Mouse (Mus musculus) lung, embryonic 15.5 days (tissue): ENCODE results near the gene Mest. TPM values are rescaled to one million over a fixed set of nuclear protein-coding genes. Genes with fewer than 3 reads are reported as not detected.

Experiments
- ATAC-seq: fragments of 200-750 bp; cut with Nextera tagmentation; 2 replicates; pipeline ENCODE4 v1.8.0; 2017; ENCODE audit warnings: moderate number of reproducible peaks, borderline replicate concordance; ENCODE audit not compliant: low FRiP score, low TSS enrichment; ENCODE audit errors: extremely low read depth
- H3K27ac ChIP-seq: fragments of 300-500 bp; sonication (generic); 2 replicates; pipeline ENCODE4 v1.5.1; 2015; ENCODE audit warnings: moderate library complexity, mild to moderate bottlenecking, inconsistent platforms
- H3K27me3 ChIP-seq: fragments of 300-500 bp; sonication (generic); 2 replicates; pipeline ENCODE4 v1.6.1; 2015; ENCODE audit warnings: inconsistent platforms
- H3K36me3 ChIP-seq: fragments of 300-500 bp; sonication (generic); 2 replicates; pipeline ENCODE4 v1.6.1; 2015; ENCODE audit warnings: inconsistent platforms
- H3K4me1 ChIP-seq: fragments of 300-500 bp; sonication (generic); 2 replicates; pipeline ENCODE4 v1.6.1; 2015; ENCODE audit warnings: inconsistent platforms
- H3K4me2 ChIP-seq: fragments of 300-500 bp; sonication (generic); 2 replicates; pipeline ENCODE4 v1.6.1; 2015; ENCODE audit warnings: inconsistent platforms, mild to moderate bottlenecking, moderate library complexity
- H3K4me3 ChIP-seq: fragments of 300-500 bp; sonication (generic); 2 replicates; pipeline ENCODE4 v1.5.1; 2015; ENCODE audit warnings: mild to moderate bottlenecking, inconsistent platforms
- H3K9ac ChIP-seq: fragments of 300-500 bp; sonication (generic); 2 replicates; pipeline ENCODE4 v1.6.1; 2015; ENCODE audit warnings: inconsistent platforms
- H3K9me3 ChIP-seq: fragments of 300-500 bp; sonication (generic); 2 replicates; pipeline ENCODE4 v1.6.1; 2016; ENCODE audit warnings: inconsistent platforms
- WGBS: fragments of 180-500 bp; shearing (Covaris S2); methylation state at CpG from one replicate; pipeline ENCODE4 v1.1.7; 2015; 5-methylcytosine and 5-hydroxymethylcytosine counted together
- polyA plus RNA-seq: library from polyadenylated mRNA; unstranded; fragments of >200 nt; fragmentation: Nextera tagmentation; extraction: Ambion mirVana; gene quantifications from 2 replicates; pipeline ENCODE4 v1.2.1, GENCODE M21; 2015

Gene Mest
- polyA plus RNA-seq = 1,436 and 1,497 TPM in 2 replicates

DNA sequence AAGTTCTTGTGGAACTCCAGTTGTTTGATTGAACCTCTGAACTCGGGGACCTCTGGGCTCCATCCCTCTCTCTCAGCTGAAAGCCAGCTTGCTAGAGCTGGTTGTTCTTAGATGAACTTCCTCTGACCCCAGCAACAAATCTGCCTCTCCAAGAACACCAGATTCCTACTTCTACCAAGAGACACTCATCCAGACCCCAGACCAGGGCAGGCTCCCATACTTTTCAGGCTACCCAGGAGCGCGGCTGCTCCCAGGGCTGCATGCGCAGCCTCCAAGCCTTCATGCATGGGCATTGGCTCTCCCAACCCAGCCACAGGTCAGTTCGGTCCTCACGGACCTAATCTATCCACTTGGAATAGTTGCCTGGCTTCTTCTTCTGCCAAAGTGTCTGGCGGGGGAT is at the start of gene Mest:
Gene Mest (plus strand): TSS at position 217 of the 400 bp plus-strand sequence.
- no peaks in the 10 kb centered on the region for H3K9me3 ChIP-seq
- no peak within 1 kb of the TSS for H3K4me2 ChIP-seq
- no peak within 1 kb of the TSS for H3K9ac ChIP-seq
- H3K4me3 ChIP-seq = no peak within 1 kb of the TSS
- H3K27me3 ChIP-seq = no peaks in the 10 kb centered on the region
- H3K27ac ChIP-seq = no peak within 1 kb of the TSS
- ATAC-seq = no peak
- H3K4me1 ChIP-seq = peaks cover 21% of the 10 kb centered on the region; the same call in 1 of the 2 replicates
- 60% methylated on average over 7 of the region's 7 CpGs for WGBS
- no peaks in the 10 kb centered on the region for H3K36me3 ChIP-seq

DNA sequence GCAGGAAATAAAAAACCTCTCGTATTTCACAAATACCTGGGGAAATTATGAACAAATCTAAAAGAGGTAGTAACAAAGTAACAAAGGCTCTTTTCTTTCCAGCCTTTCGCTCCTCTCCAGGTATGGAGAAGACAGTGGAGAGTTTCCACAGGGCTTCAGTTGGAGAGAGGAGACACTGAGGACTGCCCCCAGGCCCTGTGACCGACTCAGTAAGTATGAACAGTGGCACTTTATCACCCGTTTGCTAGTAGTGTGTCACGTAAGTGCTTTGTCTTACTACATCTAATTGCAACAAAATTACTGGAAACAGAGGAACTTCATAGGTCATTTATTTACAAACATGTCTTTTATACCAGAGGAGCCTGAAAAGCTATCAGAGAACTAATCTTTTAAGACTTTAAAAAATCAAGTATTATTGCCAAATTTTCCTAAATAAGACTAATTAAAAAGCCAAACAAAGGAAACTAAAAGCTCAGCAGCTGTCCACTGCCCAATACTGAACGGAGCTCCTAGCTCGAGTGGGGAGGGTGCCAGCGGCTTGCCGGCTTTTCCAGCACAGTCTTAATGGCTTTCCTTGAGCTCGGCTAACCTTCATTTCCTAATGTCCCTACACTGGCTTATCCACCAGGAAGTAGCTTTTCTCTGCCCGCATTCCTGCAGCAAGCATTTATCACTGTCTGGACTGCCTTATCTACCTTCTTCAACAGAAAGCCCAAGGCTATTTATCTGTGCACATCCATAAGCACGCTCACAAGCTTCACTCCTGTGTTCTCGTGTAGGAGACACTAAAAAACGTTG is 49.4 kb upstream of the Mest start:
- H3K4me3 ChIP-seq = peak overlapping the region; percentile 11; the same call in 1 of the 2 replicates
- peak; percentile 53 for ATAC-seq
- 12% methylated on average over 14 of the region's 14 CpGs for WGBS

DNA sequence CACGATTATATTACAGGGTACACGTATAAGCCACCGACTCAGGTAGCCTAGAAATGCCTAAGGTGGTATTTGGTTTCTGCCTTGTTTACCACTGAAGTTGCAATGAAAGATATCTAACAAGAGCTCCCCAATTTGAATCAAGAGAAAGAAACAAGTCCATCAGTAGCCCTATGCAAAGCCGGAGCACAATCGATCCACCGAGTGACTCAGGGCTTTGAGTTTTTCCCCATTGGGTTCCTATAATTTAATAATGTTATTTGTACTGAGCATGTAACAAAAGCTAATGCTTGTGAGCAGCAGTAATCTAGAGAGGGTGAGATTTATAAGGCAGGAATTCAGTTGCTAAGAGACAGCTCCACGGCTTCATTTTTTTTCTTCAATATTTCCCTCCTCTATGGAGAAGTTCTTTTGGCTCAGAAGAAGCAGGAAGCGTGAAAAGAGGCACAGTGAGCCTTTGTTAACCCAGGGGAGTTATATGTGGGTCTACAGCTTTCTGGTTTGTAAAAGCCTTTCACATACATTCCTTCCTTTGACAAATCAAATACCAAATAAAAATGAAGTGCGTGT is 48.5 kb upstream of the Mest start:
- Histone ChIP-seq H3K4me3 (no peak overlapping the region), H3K4me1 (peaks cover 50% of the 10 kb centered on the region), H3K9ac (0 out of 2 replicates have a peak overlapping the region, but pooled peaks have one; percentile 34), H3K4me2 (peak overlapping the region; percentile 43), H3K27me3 (no peaks in the 10 kb centered on the region), H3K36me3 (no peaks in the 10 kb centered on the region), H3K9me3 (no peaks in the 10 kb centered on the region), H3K27ac (peak overlapping the region; percentile 95)
- ATAC-seq = peak; percentile 50; the same call in 1 of the 2 replicates
- 25% methylated on average over 9 of the region's 9 CpGs for WGBS

More for the DNA sequence above, 49.4 kb upstream of the Mest start:
- Histone ChIP-seq H3K27ac (peak overlapping the region; percentile 95), H3K4me1 (peaks cover 42% of the 10 kb centered on the region), H3K9ac (peak overlapping the region; percentile 22; the same call in 1 of the 2 replicates), H3K9me3 (no peaks in the 10 kb centered on the region), H3K27me3 (no peaks in the 10 kb centered on the region), H3K4me2 (peak overlapping the region; percentile 43), H3K36me3 (no peaks in the 10 kb centered on the region)

DNA sequence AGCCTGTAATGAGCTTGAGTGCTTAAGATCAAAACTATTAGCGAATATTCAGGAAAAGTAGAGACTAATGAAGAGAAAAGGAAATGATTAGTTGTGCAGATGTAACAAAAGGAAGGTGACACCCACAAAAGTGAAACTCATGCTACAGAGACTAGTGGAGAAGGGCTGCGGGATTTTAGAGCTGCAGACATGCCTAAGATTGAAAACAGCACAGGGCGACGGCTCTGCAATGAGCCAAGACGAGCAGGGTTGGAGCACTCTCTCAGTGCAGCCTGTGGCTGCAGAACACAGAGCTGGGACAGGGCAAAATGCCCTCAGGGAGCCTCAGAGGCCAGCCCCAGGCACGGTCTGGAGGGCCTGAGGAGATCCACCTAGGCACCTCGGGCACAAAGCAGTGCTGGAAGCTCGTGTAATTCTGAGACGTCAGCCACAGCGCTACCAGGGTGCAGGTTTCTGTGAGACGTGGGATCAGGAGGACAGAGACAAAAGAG is 48.0 kb upstream of the Mest start:
- Histone ChIP-seq H3K4me2 (peak overlapping the region; percentile 43), H3K4me1 (peaks cover 55% of the 10 kb centered on the region), H3K27ac (peak overlapping the region; percentile 95), H3K9ac (peak overlapping the region; percentile 34), H3K4me3 (no peak overlapping the region), H3K9me3 (no peaks in the 10 kb centered on the region), H3K27me3 (no peaks in the 10 kb centered on the region), H3K36me3 (no peaks in the 10 kb centered on the region)
- ATAC-seq = peak; percentile 44; the same call in 1 of the 2 replicates
- WGBS = 19% methylated on average over 11 of the region's 11 CpGs

DNA sequence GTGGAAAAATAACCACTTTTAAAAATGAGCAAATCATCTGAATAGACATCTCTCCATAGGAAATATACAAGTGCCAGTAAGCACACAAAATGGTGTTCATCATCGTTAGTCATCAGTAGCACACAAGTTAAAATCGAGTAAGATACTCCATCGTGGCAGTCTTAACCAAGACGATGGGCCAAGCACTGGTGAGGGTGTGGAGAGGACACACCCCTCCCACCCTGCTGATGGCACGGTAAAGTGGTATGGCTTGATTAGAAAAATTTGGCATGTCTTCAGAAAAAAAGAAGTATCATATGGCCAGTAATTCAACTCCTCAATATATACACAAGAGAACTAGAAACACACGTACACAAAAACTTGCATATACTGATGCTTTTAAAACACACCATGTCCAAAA is 46.8 kb upstream of the Mest start:
- Histone ChIP-seq H3K4me1 (peaks cover 58% of the 10 kb centered on the region), H3K27me3 (no peaks in the 10 kb centered on the region)

DNA sequence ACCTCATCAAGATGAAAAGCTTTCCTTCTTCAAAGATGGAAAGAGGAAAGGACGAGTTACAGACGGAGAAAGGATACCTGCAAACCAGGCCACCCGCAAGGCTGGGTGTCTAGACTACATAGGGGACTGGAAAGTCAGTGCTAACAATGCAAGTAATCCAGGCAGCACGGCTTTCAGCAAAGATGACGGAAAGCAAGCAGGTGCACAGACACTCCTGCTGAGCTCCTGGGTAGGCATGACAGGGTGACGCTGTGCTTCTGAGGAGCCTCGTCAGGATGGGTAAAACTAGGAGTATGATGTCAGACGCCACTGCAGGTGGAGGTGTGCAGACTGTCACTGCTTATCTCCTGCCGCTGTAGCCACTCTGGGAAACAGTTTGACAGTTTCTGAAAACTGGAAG is 45.8 kb upstream of the Mest start:
- Histone ChIP-seq H3K36me3 (no peaks in the 10 kb centered on the region), H3K27me3 (no peaks in the 10 kb centered on the region), H3K4me1 (peaks cover 60% of the 10 kb centered on the region), H3K4me3 (no peak overlapping the region), H3K9ac (no peak overlapping the region), H3K9me3 (no peaks in the 10 kb centered on the region), H3K27ac (no peak overlapping the region), H3K4me2 (no peak overlapping the region)
- ATAC-seq = no peak
- WGBS = 65% methylated on average over 9 of the region's 9 CpGs

More for the DNA sequence above, 46.8 kb upstream of the Mest start:
- no peak overlapping the region for H3K9ac ChIP-seq
- no peaks in the 10 kb centered on the region for H3K36me3 ChIP-seq
- H3K4me2 ChIP-seq = no peak overlapping the region
- H3K4me3 ChIP-seq = no peak overlapping the region
- no peaks in the 10 kb centered on the region for H3K9me3 ChIP-seq
- H3K27ac ChIP-seq = no peak overlapping the region
- ATAC-seq = no peak
- 69% methylated on average over 6 of the region's 6 CpGs for WGBS

DNA sequence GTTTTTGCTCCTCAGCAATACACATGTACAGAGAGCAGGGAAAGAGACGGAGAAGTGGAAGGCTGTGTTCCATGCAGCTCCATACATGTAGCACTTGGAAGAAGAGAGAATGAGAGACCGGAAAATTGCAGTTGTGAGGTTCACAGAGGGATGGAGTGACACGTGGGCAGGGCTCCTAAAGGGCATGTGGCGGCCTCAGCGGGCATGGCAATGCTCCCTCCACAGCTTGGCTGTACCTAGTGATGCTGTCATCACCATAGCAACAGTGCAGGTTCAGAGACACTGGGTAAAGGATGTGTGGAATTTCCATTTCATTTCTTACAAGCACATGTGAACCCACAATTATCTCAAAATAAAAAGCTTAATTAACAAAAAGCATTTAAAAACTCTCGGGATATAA is 44.9 kb upstream of the Mest start:
- 75% methylated on average over 6 of the region's 6 CpGs for WGBS
- H3K27ac ChIP-seq = no peak overlapping the region
- H3K4me2 ChIP-seq = no peak overlapping the region
- H3K9ac ChIP-seq = no peak overlapping the region
- no peak overlapping the region for H3K4me3 ChIP-seq
- H3K4me1 ChIP-seq = peaks cover 59% of the 10 kb centered on the region
- no peaks in the 10 kb centered on the region for H3K9me3 ChIP-seq
- no peaks in the 10 kb centered on the region for H3K36me3 ChIP-seq
- no peak for ATAC-seq
- H3K27me3 ChIP-seq = no peaks in the 10 kb centered on the region

DNA sequence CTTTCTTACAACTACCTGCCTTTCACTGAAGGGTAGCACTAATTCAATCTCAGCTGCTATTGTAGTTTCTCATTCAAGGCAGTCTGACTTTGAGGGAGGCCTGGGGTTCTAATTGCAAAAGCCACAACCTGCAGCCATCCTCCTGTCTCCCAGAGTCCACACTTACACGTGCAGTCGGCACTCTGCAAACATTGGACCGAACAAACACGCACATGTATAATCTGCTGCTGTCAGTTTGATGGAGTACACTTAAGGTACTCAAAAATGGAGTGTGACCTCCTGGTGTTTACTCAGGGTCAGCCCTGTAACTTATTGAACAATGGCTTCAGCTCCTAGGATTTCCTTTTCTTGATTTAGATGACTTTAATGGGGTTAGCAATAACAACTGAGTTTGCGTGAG is 43.8 kb upstream of the Mest start:
- no peak overlapping the region for H3K4me3 ChIP-seq
- H3K27ac ChIP-seq = peak overlapping the region; percentile 55
- WGBS = 28% methylated on average over 5 of the region's 5 CpGs
- no peaks in the 10 kb centered on the region for H3K27me3 ChIP-seq
- peaks cover 50% of the 10 kb centered on the region for H3K4me1 ChIP-seq
- H3K9me3 ChIP-seq = no peaks in the 10 kb centered on the region
- no peaks in the 10 kb centered on the region for H3K36me3 ChIP-seq
- 0 out of 2 replicates have a peak overlapping the region, but pooled peaks have one; percentile 5 for H3K4me2 ChIP-seq
- ATAC-seq = peak; percentile 27; the same call in 1 of the 2 replicates
- no peak overlapping the region for H3K9ac ChIP-seq

DNA sequence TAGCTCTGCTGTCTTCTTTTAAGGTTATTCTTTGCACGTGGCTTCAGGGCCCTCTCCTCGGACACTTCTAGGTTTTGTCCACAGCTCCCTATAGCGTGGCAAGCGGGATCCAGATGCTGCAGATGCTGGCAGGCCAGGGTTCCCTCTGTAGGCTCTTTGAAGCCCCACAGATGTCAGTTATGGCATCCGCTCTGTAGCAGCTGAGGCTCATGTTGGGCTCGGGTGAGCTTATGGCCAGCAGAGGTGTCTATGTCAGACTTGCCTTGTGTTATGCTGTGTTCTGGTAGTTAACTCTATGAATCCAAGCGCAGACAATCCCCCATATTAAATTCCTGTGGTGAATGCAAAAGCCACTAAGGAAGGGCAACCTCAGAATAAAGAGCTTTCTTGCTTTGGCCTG is 42.9 kb upstream of the Mest start:
- no peak overlapping the region for H3K4me3 ChIP-seq
- no peaks in the 10 kb centered on the region for H3K9me3 ChIP-seq
- H3K36me3 ChIP-seq = no peaks in the 10 kb centered on the region
- no peak overlapping the region for H3K4me2 ChIP-seq
- H3K27ac ChIP-seq = 0 out of 2 replicates have a peak overlapping the region, but pooled peaks have one; percentile 18
- no peak for ATAC-seq
- H3K9ac ChIP-seq = no peak overlapping the region
- peaks cover 41% of the 10 kb centered on the region for H3K4me1 ChIP-seq
- H3K27me3 ChIP-seq = no peaks in the 10 kb centered on the region
- WGBS = 51% methylated on average over 7 of the region's 7 CpGs

DNA sequence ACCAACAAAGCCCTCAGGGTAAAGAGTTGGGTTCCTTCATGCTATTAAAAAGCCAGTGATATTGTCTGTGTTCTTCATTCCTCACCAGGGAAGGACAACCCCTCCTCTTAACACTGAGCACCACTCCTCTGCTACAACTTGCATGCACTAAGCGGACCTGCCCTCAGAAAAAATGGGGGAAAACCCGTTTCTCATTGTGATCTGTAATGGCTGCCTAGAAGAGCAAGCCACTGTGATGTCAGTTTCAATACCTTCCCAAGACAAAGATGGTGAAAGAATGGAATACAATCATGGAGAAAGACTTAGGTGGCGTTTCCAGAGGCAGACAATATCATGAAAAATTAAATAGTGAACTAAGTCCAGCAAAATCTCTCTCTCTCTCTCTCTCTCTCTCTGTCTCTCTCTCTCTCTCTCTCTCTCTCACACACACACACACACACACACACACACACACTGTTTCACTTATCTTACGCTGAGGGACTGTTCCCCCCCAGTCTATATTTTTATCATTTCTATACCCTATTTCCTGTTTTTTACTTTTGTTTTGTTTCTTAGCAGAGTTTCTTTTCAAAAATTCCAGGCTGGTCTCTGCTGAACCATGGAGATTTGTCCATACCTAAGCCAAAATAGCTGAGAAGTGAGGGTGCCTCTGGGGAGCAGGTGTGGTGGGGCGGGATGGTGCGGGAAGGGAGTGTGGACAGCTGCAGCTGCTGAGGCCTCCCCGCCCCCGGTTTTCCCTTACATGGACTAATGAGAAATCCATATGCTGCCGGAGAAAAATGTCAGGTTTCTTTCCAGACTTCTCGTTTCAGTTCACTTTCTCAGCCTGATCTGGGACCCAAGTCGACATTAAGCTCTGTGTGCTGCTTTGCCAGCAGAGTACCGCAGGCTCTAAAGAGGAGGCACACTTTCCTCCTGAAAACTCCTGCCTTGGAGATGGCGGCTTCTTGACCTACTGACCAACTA is 41.1 kb upstream of the Mest start:
- WGBS = 35% methylated on average over 13 of the region's 13 CpGs
- Histone ChIP-seq H3K4me2 (peak overlapping the region; percentile 34; the same call in 1 of the 2 replicates), H3K9me3 (no peaks in the 10 kb centered on the region), H3K4me3 (0 out of 2 replicates have a peak overlapping the region, but pooled peaks have one; percentile 0), H3K36me3 (no peaks in the 10 kb centered on the region), H3K27ac (peak overlapping the region; percentile 86), H3K27me3 (no peaks in the 10 kb centered on the region), H3K4me1 (peaks cover 33% of the 10 kb centered on the region), H3K9ac (no peak overlapping the region)
- peak; percentile 71; the same call in 1 of the 2 replicates for ATAC-seq

DNA sequence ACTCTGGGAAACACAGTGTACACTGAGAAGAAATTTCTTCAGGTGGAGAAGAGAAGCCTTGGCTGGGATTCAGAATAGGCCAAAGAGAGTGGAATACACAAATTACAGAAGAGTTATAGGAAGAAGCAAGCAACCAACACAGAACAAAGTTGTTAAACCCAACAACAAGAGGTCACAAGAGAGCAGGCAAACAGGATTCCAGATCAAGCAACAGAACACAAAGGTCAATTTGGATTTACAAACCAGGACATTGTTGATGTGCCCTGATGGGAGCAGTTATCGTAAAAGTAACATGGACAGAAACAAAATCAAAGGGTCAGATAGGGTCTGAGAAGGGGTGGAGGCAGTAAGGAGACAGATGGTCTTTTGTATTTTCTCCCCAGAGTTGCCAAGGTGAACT is 38.8 kb upstream of the Mest start:
- WGBS = 86% methylated on average over 1 of the region's 1 CpGs
- H3K9me3 ChIP-seq = no peaks in the 10 kb centered on the region
- no peak for ATAC-seq
- no peak overlapping the region for H3K4me2 ChIP-seq
- no peaks in the 10 kb centered on the region for H3K36me3 ChIP-seq
- H3K4me3 ChIP-seq = no peak overlapping the region
- no peaks in the 10 kb centered on the region for H3K27me3 ChIP-seq
- no peak overlapping the region for H3K27ac ChIP-seq
- peaks cover 28% of the 10 kb centered on the region for H3K4me1 ChIP-seq
- H3K9ac ChIP-seq = no peak overlapping the region
